8 mouse cellular contexts compared by ENCODE assay signal in genomic region chr17:22165304-22165703, GRCm38 (mm10). TPM values are rescaled to one million over a fixed set of nuclear protein-coding genes. Genes with fewer than 3 reads are reported as not detected.
A peak's percentile ranks its signal among the peaks of the same experiment; 100 is the strongest.
DNase-seq lines count a peak whose midpoint lies in the region; ATAC-seq and TF ChIP-seq lines count a peak whose summit lies in the region.
"Not testable (repeated sequence)": the region's sequence is repeated elsewhere in the genome, so short reads cannot be mapped to it uniquely, and the experiment has no call there.

No protein-coding gene starts in this region.

- peak; percentile 3 for DNase-seq in Muller cell, postnatal 12 days (ENCODE audit: inconsistent ontology term)
- DNase-seq in embryonic facial prominence, embryonic 11.5 days (ENCODE audit: low spot score); hindbrain, embryonic 14.5 days (ENCODE audit: low spot score); left cerebral cortex, adult 2 months (ENCODE audit: extremely low spot score in 1 of 2, low spot score in 2 of 2); lung, embryonic 14.5 days; stomach, postnatal 0 days (ENCODE audit: low spot score): not testable (repeated sequence)

- H3K4me2 ChIP-seq in embryonic facial prominence, embryonic 11.5 days (ENCODE audit: low read depth, low read length), result peak overlapping the region; percentile 49
- H3K4me2 ChIP-seq in hindbrain, embryonic 14.5 days (replicated peaks), result peak overlapping the region; percentile 51
- H3K4me2 ChIP-seq in lung, embryonic 14.5 days, result peak overlapping the region; percentile 58
- peak overlapping the region; percentile 64 for H3K4me2 ChIP-seq in midbrain, embryonic 16.5 days (ENCODE audit: low read length)
- peak overlapping the region; percentile 51 for H3K4me2 ChIP-seq in stomach, postnatal 0 days (replicated peaks; ENCODE audit: low read depth)

- not testable (repeated sequence) for TF ChIP-seq CTCF in left cerebral cortex, adult 2 months (IDR thresholded peaks at IDR 0.05); lung, embryonic 14.5 days (IDR thresholded peaks at IDR 0.05; ENCODE audit: low read depth); stomach, postnatal 0 days (IDR thresholded peaks at IDR 0.05; ENCODE audit: low read depth)

- peak overlapping the region; percentile 67 for H3K9ac ChIP-seq in embryonic facial prominence, embryonic 11.5 days (replicated peaks; ENCODE audit: low read length)
- H3K9ac ChIP-seq in hindbrain, embryonic 14.5 days, result peak overlapping the region; percentile 55
- peak overlapping the region; percentile 59 for H3K9ac ChIP-seq in lung, embryonic 14.5 days
- H3K9ac ChIP-seq in midbrain, embryonic 16.5 days (ENCODE audit: low read depth, low read length), result peak overlapping the region; percentile 73
- peak overlapping the region; percentile 52; the same call in 1 of the 2 replicates for H3K9ac ChIP-seq in stomach, postnatal 0 days (ENCODE audit: low read length)

- not testable (repeated sequence) for H3K27ac ChIP-seq in embryonic facial prominence, embryonic 11.5 days (replicated peaks; ENCODE audit: low read depth, low read length); hindbrain, embryonic 14.5 days; left cerebral cortex, adult 2 months; lung, embryonic 14.5 days (ENCODE audit: low read depth); stomach, postnatal 0 days (replicated peaks)
- H3K27ac ChIP-seq in midbrain, embryonic 16.5 days (ENCODE audit: low read length), result peak overlapping the region; percentile 64; the same call in 1 of the 2 replicates

- H3K4me3 ChIP-seq in embryonic facial prominence, embryonic 11.5 days (ENCODE audit: low read depth, low read length), result peak overlapping the region; percentile 47
- H3K4me3 ChIP-seq in hindbrain, embryonic 14.5 days (replicated peaks; ENCODE audit: low read length), result peak overlapping the region; percentile 44
- peak overlapping the region; percentile 45 for H3K4me3 ChIP-seq in left cerebral cortex, adult 2 months
- peak overlapping the region; percentile 43 for H3K4me3 ChIP-seq in lung, embryonic 14.5 days (ENCODE audit: low read depth, low read length)
- peak overlapping the region; percentile 57 for H3K4me3 ChIP-seq in midbrain, embryonic 16.5 days (ENCODE audit: low read depth, low read length)
- peak overlapping the region; percentile 56 for H3K4me3 ChIP-seq in stomach, postnatal 0 days (ENCODE audit: low read depth, low read length)

- H3K36me3 ChIP-seq in embryonic facial prominence, embryonic 11.5 days (replicated peaks; ENCODE audit: control insufficient read depth, insufficient read depth, low read depth, low read length); hindbrain, embryonic 14.5 days (replicated peaks; ENCODE audit: control insufficient read depth, insufficient read depth); lung, embryonic 14.5 days (ENCODE audit: insufficient read depth); midbrain, embryonic 16.5 days (ENCODE audit: control insufficient read depth, insufficient read depth, low read length); stomach, postnatal 0 days (ENCODE audit: control insufficient read depth, insufficient read depth, low read length): not testable (repeated sequence)

- ATAC-seq in embryonic facial prominence, embryonic 11.5 days (replicated peaks; ENCODE audit: insufficient number of reproducible peaks, low FRiP score, low TSS enrichment, low read depth), result peak; percentile 70
- peak; percentile 39; the same call in 1 of the 2 replicates for ATAC-seq in granulocyte monocyte progenitor cell, adult 5-6 weeks (replicated peaks; ENCODE audit: poor library complexity, severe bottlenecking)
- peak; percentile 64 for ATAC-seq in hindbrain, embryonic 14.5 days (ENCODE audit: low FRiP score)
- peak; percentile 81 for ATAC-seq in lung, embryonic 14.5 days (ENCODE audit: insufficient read depth)
- peak; percentile 82 for ATAC-seq in midbrain, embryonic 16.5 days
- ATAC-seq in stomach, postnatal 0 days (ENCODE audit: low FRiP score, low TSS enrichment), result peak; percentile 79

- not testable (repeated sequence) for TF ChIP-seq EP300 in stomach, postnatal 0 days (optimal IDR thresholded peaks at IDR 0.05)

- not testable (repeated sequence) for H3K9me3 ChIP-seq in embryonic facial prominence, embryonic 11.5 days (replicated peaks; ENCODE audit: control insufficient read depth, low read length); hindbrain, embryonic 14.5 days (ENCODE audit: control insufficient read depth, low read length); lung, embryonic 14.5 days (ENCODE audit: low read depth, low read length); midbrain, embryonic 16.5 days (replicated peaks; ENCODE audit: control insufficient read depth, low read length, poor library complexity, severe bottlenecking); stomach, postnatal 0 days (ENCODE audit: control insufficient read depth, low read length)

- H3K4me1 ChIP-seq in embryonic facial prominence, embryonic 11.5 days (ENCODE audit: control insufficient read depth, insufficient read depth, low read length); hindbrain, embryonic 14.5 days (replicated peaks; ENCODE audit: control insufficient read depth, insufficient read depth, low read length); lung, embryonic 14.5 days (ENCODE audit: insufficient read depth); midbrain, embryonic 16.5 days (ENCODE audit: control insufficient read depth, insufficient read depth, low read length); stomach, postnatal 0 days (replicated peaks; ENCODE audit: control insufficient read depth, insufficient read depth): not testable (repeated sequence)

- 8% methylated on average over 3 of the region's 3 CpGs for WGBS in embryonic facial prominence, embryonic 11.5 days
- 5% methylated on average over 3 of the region's 3 CpGs for WGBS in hindbrain, embryonic 14.5 days
- 3% methylated on average over 3 of the region's 3 CpGs for WGBS in lung, embryonic 14.5 days
- 2% methylated on average over 3 of the region's 3 CpGs for WGBS in midbrain, embryonic 16.5 days
- 0% methylated on average over 3 of the region's 3 CpGs for WGBS in stomach, postnatal 0 days

- intact Hi-C loops in left cerebral cortex, adult 2 months (cut with DNase I), result not testable (repeated sequence)

- H3K27me3 ChIP-seq in embryonic facial prominence, embryonic 11.5 days (ENCODE audit: control insufficient read depth, insufficient read depth, low read length); hindbrain, embryonic 14.5 days (ENCODE audit: control insufficient read depth, insufficient read depth, low read length); lung, embryonic 14.5 days (ENCODE audit: insufficient read depth, low read length); midbrain, embryonic 16.5 days (ENCODE audit: control insufficient read depth, insufficient read depth, low read depth, low read length); stomach, postnatal 0 days (ENCODE audit: control insufficient read depth, insufficient read depth, low read length): not testable (repeated sequence)

RNA-seq across cellular contexts. Expression of gene Zfp947, which starts 0.7 kb away (rescaled TPM):
- 3.2 and 4.1 TPM in 2 replicates for polyA plus RNA-seq in embryonic facial prominence, embryonic 11.5 days (2014; fragmentation: Nextera tagmentation; extraction: Ambion mirVana)
- 3.7 and 4.5 TPM in 2 replicates for total RNA-seq in granulocyte monocyte progenitor cell, adult 5-6 weeks (2014; fragmentation: Nextera tagmentation)
- total RNA-seq in granulocyte monocyte progenitor cell, adult 5-6 weeks (2017), result 3.4 and 4.9 TPM in 2 replicates
- 1.6 and 2.1 TPM in 2 replicates for polyA plus RNA-seq in hindbrain, embryonic 14.5 days (2014; fragmentation: Nextera tagmentation; extraction: Ambion mirVana)
- total RNA-seq in left cerebral cortex, adult 2 months (2021), result under 1 TPM; 0.32 to 0.40 TPM
- 2.9 and 3.1 TPM in 2 replicates for polyA plus RNA-seq in lung, embryonic 14.5 days (2014; fragmentation: Nextera tagmentation; extraction: Ambion mirVana)
- 2.2 and 2.6 TPM in 2 replicates for polyA plus RNA-seq in midbrain, embryonic 16.5 days (2015; fragmentation: Nextera tagmentation; extraction: Ambion mirVana)
- polyA plus RNA-seq in stomach, postnatal 0 days (2015; fragmentation: Nextera tagmentation; extraction: Ambion mirVana), result 1.6 and 1.8 TPM in 2 replicates
